Mouse (Mus musculus): ENCODE data around the gene Atp6v0d1.

DNA sequence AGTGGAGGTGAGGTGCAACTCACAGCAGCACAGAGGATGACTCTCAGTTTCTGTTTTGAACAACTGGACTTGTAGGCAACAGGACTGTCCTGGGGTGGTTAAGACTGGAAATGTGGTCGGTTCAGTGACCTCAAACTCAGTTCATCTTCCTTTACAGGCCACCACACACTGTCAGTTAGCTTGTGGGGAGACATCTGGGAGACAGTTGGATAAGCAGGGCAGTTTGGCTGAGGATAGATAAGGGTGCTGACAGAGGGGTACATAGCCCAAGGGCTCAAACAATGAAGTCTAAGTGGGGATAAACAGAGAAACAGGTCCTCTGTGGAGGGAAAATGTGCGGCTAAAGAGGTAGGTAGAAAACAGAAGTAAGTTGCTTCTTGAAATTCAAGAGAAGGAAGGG is 43.5 kb upstream of the Atp6v0d1 start:
- TF ChIP-seq CTCF (conservative IDR thresholded peaks at IDR 0.05 in 1 of 2, IDR thresholded peaks at IDR 0.05 in 1 of 2; ENCODE audit: low read depth in 2 of 2, low read length in 2 of 2) = no peak
- no peak for TF ChIP-seq ZNF384 (IDR thresholded peaks at IDR 0.05; ENCODE audit: low read depth, low read length)
- no peak for TF ChIP-seq EP300 (IDR thresholded peaks at IDR 0.05; ENCODE audit: low read length)
- TF ChIP-seq POLR2A (IDR thresholded peaks at IDR 0.05; ENCODE audit: low read depth, low read length) = no peak
- TF ChIP-seq MAX (IDR thresholded peaks at IDR 0.05; ENCODE audit: low read length) = no peak
- TF ChIP-seq POLR2AphosphoS2 (IDR thresholded peaks at IDR 0.05; ENCODE audit: low read depth, low read length) = no peak
- no peak for TF ChIP-seq ELF1 (IDR thresholded peaks at IDR 0.05; ENCODE audit: low read depth, low read length)
- no peak for TF ChIP-seq UBTF (IDR thresholded peaks at IDR 0.05; ENCODE audit: low read depth, low read length)
- no peak for TF ChIP-seq E2F4 (IDR thresholded peaks at IDR 0.05; ENCODE audit: insufficient replicate concordance, low read depth, low read length)
- no peak for TF ChIP-seq CHD2 (IDR thresholded peaks at IDR 0.05; ENCODE audit: low read length)
